Mouse (Mus musculus): ENCODE measurements at regions not wholly inside any gene's neighbourhood (a gene's known extent, or its start where the extent isn't known, plus 50 kb on each side); places are given as distances from the start of the nearest gene placed in this dataset.

GRCm38 (mm10) chr1:80033121-80033520 lies 172.1 kb upstream of the Serpine2 start:
- TF ChIP-seq CTCF (IDR thresholded peaks at IDR 0.05; ENCODE audit: low read depth) = no peak
- TF ChIP-seq EP300 (IDR thresholded peaks at IDR 0.05; ENCODE audit: low read depth) = no peak

Data from heart, postnatal 0 days (tissue).